Mouse (Mus musculus): ENCODE measurements around the gene Spast. TPM values are rescaled to one million over a fixed set of nuclear protein-coding genes. Genes with fewer than 3 reads are reported as not detected.

Spast gene
- polyA plus RNA-seq, 1 experiment from 2014 or later = 12.6 TPM

- Histone ChIP-seq H3K4me2 (no peak overlapping the region), H3K27ac (no peak overlapping the region), H3K4me3 (no peak overlapping the region), H3K36me3 (no peaks in the 10 kb centered on the region), H3K9ac (no peak overlapping the region), H3K9me3 (replicated peaks) (no peaks in the 10 kb centered on the region), H3K27me3 (no peaks in the 10 kb centered on the region), H3K4me1 (replicated peaks) (no peaks in the 10 kb centered on the region)
- ATAC-seq (replicated peaks; ENCODE audit: insufficient number of reproducible peaks, insufficient read depth, low FRiP score, low read depth) = no peak
- WGBS = 70% methylated on average over 9 of the region's 9 CpGs
These were observed 7.6 kb upstream of the Spast start for GRCm38 (mm10) chr17:74331049-74331676.

- peak overlapping the region; percentile 92 for H3K9ac ChIP-seq
- peak overlapping the region; percentile 93 for H3K4me3 ChIP-seq
- H3K4me2 ChIP-seq = peak overlapping the region; percentile 77
- H3K4me1 ChIP-seq (replicated peaks) = peaks cover 26% of the 10 kb centered on the region
- peak; percentile 95 for ATAC-seq (replicated peaks; ENCODE audit: insufficient number of reproducible peaks, insufficient read depth, low FRiP score, low read depth)
- no peaks in the 10 kb centered on the region for H3K27me3 ChIP-seq
- H3K27ac ChIP-seq = peak overlapping the region; percentile 95
- 0% methylated on average over 34 of the region's 50 CpGs for WGBS
- no peaks in the 10 kb centered on the region for H3K36me3 ChIP-seq
- no peaks in the 10 kb centered on the region for H3K9me3 ChIP-seq (replicated peaks)
These were observed 409 bp upstream of the Spast start for GRCm38 (mm10) chr17:74338225-74338931.

GRCm38 (mm10) chr17:74341151-74341550 lies 2.4 kb downstream of the Spast start:
- no peaks in the 10 kb centered on the region for H3K27me3 ChIP-seq
- no peak for ATAC-seq (replicated peaks; ENCODE audit: insufficient number of reproducible peaks, insufficient read depth, low FRiP score, low read depth)
- no peaks in the 10 kb centered on the region for H3K9me3 ChIP-seq (replicated peaks)
- H3K27ac ChIP-seq = no peak overlapping the region
- peak overlapping the region; percentile 77 for H3K4me2 ChIP-seq
- H3K4me3 ChIP-seq = no peak overlapping the region
- H3K36me3 ChIP-seq = peaks cover 8% of the 10 kb centered on the region; the same call in 1 of the 2 replicates
- H3K9ac ChIP-seq = no peak overlapping the region
- WGBS = 66% methylated on average over 5 of the region's 5 CpGs
- peaks cover 26% of the 10 kb centered on the region for H3K4me1 ChIP-seq (replicated peaks)

GRCm38 (mm10) chr17:74363592-74363991 lies 24.8 kb downstream of the Spast start:
- H3K36me3 ChIP-seq = peaks cover 20% of the 10 kb centered on the region
- 74% methylated on average over 1 of the region's 1 CpGs for WGBS

GRCm38 (mm10) chr17:74376916-74377315 lies 38.1 kb downstream of the Spast start:
- Histone ChIP-seq H3K4me2 (no peak overlapping the region), H3K4me1 (replicated peaks) (no peaks in the 10 kb centered on the region), H3K36me3 (peaks cover 59% of the 10 kb centered on the region), H3K4me3 (no peak overlapping the region), H3K27ac (no peak overlapping the region), H3K9ac (no peak overlapping the region), H3K27me3 (no peaks in the 10 kb centered on the region), H3K9me3 (replicated peaks) (no peaks in the 10 kb centered on the region)
- 92% methylated on average over 1 of the region's 1 CpGs for WGBS
- ATAC-seq (replicated peaks; ENCODE audit: insufficient number of reproducible peaks, insufficient read depth, low FRiP score, low read depth) = no peak

More at GRCm38 (mm10) chr17:74363592-74363991, 24.8 kb downstream of the Spast start:
- H3K9me3 ChIP-seq (replicated peaks) = no peaks in the 10 kb centered on the region
- H3K4me2 ChIP-seq = no peak overlapping the region
- no peak overlapping the region for H3K27ac ChIP-seq
- H3K4me3 ChIP-seq = no peak overlapping the region
- ATAC-seq (replicated peaks; ENCODE audit: insufficient number of reproducible peaks, insufficient read depth, low FRiP score, low read depth) = no peak
- no peaks in the 10 kb centered on the region for H3K27me3 ChIP-seq
- H3K4me1 ChIP-seq (replicated peaks) = no peaks in the 10 kb centered on the region
- no peak overlapping the region for H3K9ac ChIP-seq

GRCm38 (mm10) chr17:74386657-74387056 lies 47.9 kb downstream of the Spast start:
- Histone ChIP-seq H3K9me3 (replicated peaks) (no peaks in the 10 kb centered on the region), H3K36me3 (peaks cover 46% of the 10 kb centered on the region), H3K27ac (no peak overlapping the region), H3K4me1 (replicated peaks) (no peaks in the 10 kb centered on the region), H3K9ac (no peak overlapping the region), H3K4me2 (no peak overlapping the region), H3K27me3 (no peaks in the 10 kb centered on the region), H3K4me3 (no peak overlapping the region)
- no peak for ATAC-seq (replicated peaks; ENCODE audit: insufficient number of reproducible peaks, insufficient read depth, low FRiP score, low read depth)

- Histone ChIP-seq H3K4me1 (replicated peaks) (no peaks in the 10 kb centered on the region; the same call in 1 of the 2 replicates), H3K9me3 (replicated peaks) (no peaks in the 10 kb centered on the region), H3K4me3 (no peak overlapping the region), H3K27ac (no peak overlapping the region), H3K4me2 (no peak overlapping the region), H3K27me3 (no peaks in the 10 kb centered on the region), H3K9ac (no peak overlapping the region), H3K36me3 (peaks cover 25% of the 10 kb centered on the region)
- no peak for ATAC-seq (replicated peaks; ENCODE audit: insufficient number of reproducible peaks, insufficient read depth, low FRiP score, low read depth)
- WGBS = 75% methylated on average over 3 of the region's 3 CpGs
These were observed 51.1 kb downstream of the Spast start for GRCm38 (mm10) chr17:74389847-74390246.

- peaks cover 11% of the 10 kb centered on the region for H3K4me1 ChIP-seq (replicated peaks)
- H3K4me3 ChIP-seq = no peak overlapping the region
- H3K9me3 ChIP-seq (replicated peaks) = no peaks in the 10 kb centered on the region
- no peaks in the 10 kb centered on the region for H3K27me3 ChIP-seq
- H3K4me2 ChIP-seq = peak overlapping the region; percentile 71; the same call in 1 of the 2 replicates
- H3K9ac ChIP-seq = no peak overlapping the region
- ATAC-seq (replicated peaks; ENCODE audit: insufficient number of reproducible peaks, insufficient read depth, low FRiP score, low read depth) = no peak
- WGBS = 76% methylated on average over 2 of the region's 2 CpGs
- no peak overlapping the region for H3K27ac ChIP-seq
- 0 out of 2 replicates have a peak, but pooled peaks cover 4% of the 10 kb centered on the region for H3K36me3 ChIP-seq
These were observed 55.6 kb downstream of the Spast start for GRCm38 (mm10) chr17:74394381-74394780.

- 0 out of 2 replicates have a peak, but pooled peaks have one; percentile 11 for ATAC-seq (replicated peaks; ENCODE audit: insufficient number of reproducible peaks, insufficient read depth, low FRiP score, low read depth)
- H3K27ac ChIP-seq = peak overlapping the region; percentile 50
- WGBS = 22% methylated on average over 16 of the region's 16 CpGs
These were observed 56.1 kb downstream of the Spast start for GRCm38 (mm10) chr17:74394855-74395254.

GRCm38 (mm10) chr17:74395383-74396065 lies 56.7 kb downstream of the Spast start, which contains the start of gene Slc30a6:
Gene Slc30a6, plus strand, starts transcription at chr17:74395608.
- no peaks in the 10 kb centered on the region for H3K36me3 ChIP-seq
- peaks cover 11% of the 10 kb centered on the region for H3K4me1 ChIP-seq (replicated peaks)
- peak within 1 kb of the TSS; percentile 71 for H3K4me2 ChIP-seq
- H3K27ac ChIP-seq = peak within 1 kb of the TSS; percentile 88
- peak within 1 kb of the TSS; percentile 98 for H3K9ac ChIP-seq
- peak within 1 kb of the TSS; percentile 91 for H3K4me3 ChIP-seq
- WGBS = under 1% methylated on average over 41 of the region's 41 CpGs
- H3K9me3 ChIP-seq (replicated peaks) = no peaks in the 10 kb centered on the region
- no peaks in the 10 kb centered on the region for H3K27me3 ChIP-seq
- peak; percentile 99 for ATAC-seq (replicated peaks; ENCODE audit: insufficient number of reproducible peaks, insufficient read depth, low FRiP score, low read depth)

More at GRCm38 (mm10) chr17:74394855-74395254, 56.1 kb downstream of the Spast start:
- H3K4me2 ChIP-seq = peak overlapping the region; percentile 71
- H3K27me3 ChIP-seq = no peaks in the 10 kb centered on the region
- no peaks in the 10 kb centered on the region for H3K9me3 ChIP-seq (replicated peaks)
- peaks cover 11% of the 10 kb centered on the region for H3K4me1 ChIP-seq (replicated peaks)
- H3K4me3 ChIP-seq = peak overlapping the region; percentile 91
- H3K9ac ChIP-seq = peak overlapping the region; percentile 40
- 0 out of 2 replicates have a peak, but pooled peaks cover 4% of the 10 kb centered on the region for H3K36me3 ChIP-seq

- ATAC-seq (replicated peaks; ENCODE audit: insufficient number of reproducible peaks, insufficient read depth, low FRiP score, low read depth) = no peak
- 70% methylated on average over 4 of the region's 4 CpGs for WGBS
These were observed 58.0 kb downstream of the Spast start for GRCm38 (mm10) chr17:74396766-74397165.

More at GRCm38 (mm10) chr17:74396766-74397165, 58.0 kb downstream of the Spast start:
- peak overlapping the region; percentile 91; the same call in 1 of the 2 replicates for H3K4me3 ChIP-seq
- H3K36me3 ChIP-seq = no peaks in the 10 kb centered on the region
- peak overlapping the region; percentile 71 for H3K4me2 ChIP-seq
- H3K9me3 ChIP-seq (replicated peaks) = no peaks in the 10 kb centered on the region
- H3K4me1 ChIP-seq (replicated peaks) = peaks cover 11% of the 10 kb centered on the region
- no peaks in the 10 kb centered on the region for H3K27me3 ChIP-seq
- no peak overlapping the region for H3K9ac ChIP-seq
- H3K27ac ChIP-seq = no peak overlapping the region
